ENCODE assay signal across 9 mouse cellular contexts in the genomic region with DNA sequence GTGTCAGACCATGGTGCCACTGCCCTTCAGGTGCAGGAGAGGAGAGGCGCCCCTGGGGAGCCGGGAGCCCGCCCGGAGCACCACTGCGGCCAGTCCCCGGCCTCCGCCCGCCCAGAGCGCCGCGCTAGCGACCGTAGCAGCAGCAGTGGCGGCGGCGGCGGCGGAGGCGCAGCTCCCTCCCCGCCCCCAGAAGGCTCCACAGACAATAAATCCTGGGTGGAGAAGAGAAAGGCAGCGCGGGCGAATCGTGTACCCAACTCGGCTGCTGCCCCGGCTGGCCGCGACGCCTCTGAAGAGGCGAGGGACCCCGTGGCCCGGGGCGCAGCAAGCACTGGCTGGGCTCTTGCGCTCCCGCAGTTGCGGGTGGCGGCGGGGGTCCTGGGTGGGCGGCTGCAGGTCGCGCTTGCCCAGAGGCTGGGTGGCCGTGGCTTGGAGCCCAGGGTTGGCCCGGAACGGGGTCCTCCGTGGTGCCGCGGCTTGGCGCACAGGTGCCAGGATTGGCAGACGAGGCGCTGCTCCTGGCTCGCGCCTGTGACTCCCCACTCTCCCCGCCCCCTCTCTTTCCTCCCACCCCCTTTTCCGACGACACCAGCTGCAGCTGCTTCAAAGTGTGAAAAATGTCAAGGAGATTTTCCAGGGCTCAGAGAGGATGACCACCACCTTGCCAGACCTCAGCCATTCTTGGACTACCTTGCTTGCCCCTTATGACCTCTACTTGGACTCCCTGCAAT. TPM values are rescaled to one million over a fixed set of nuclear protein-coding genes. Genes with fewer than 3 reads are reported as not detected.
DNase-seq lines count a peak whose midpoint lies in the region; ATAC-seq and TF ChIP-seq lines count a peak whose summit lies in the region.
"Had no signal": no experiment of that assay in that cellular context is flagged by ENCODE, and none has a peak within 500 bp of the region (broad histone marks: within the 10 kb centered on the region; RNA-seq: fewer than 3 reads in every experiment).

No protein-coding gene starts in this region.

- peak overlapping the region; percentile 69 for H3K9ac ChIP-seq in heart, embryonic 12.5 days
- peak overlapping the region; percentile 34 for H3K9ac ChIP-seq in intestine, postnatal 0 days (ENCODE audit: low read depth, low read length)
- H3K9ac ChIP-seq in liver, embryonic 14.5 days (replicated peaks): no peak overlapping the region

- DNase-seq in heart, postnatal 36 days: no peak
- peak; percentile 74 for DNase-seq in brain, adult 2 months (ENCODE audit: low read depth, low spot score)
- peak; percentile 62 for DNase-seq in forebrain, embryonic 10.5 days (ENCODE audit: extremely low spot score, low spot score)
- no peak for DNase-seq in liver, embryonic 14.5 days (ENCODE audit: low read depth in 3 of 3, low spot score in 3 of 3)
- peak; percentile 68 for DNase-seq in right cerebral cortex, postnatal 14 days
- DNase-seq in spleen, adult 18-20 months: no peak

- peak overlapping the region; percentile 70 for H3K4me3 ChIP-seq in heart, embryonic 12.5 days
- peak overlapping the region; percentile 74 for H3K4me3 ChIP-seq in forebrain, embryonic 10.5 days
- peak overlapping the region; percentile 50 for H3K4me3 ChIP-seq in intestine, postnatal 0 days (ENCODE audit: low read depth, low read length)
- no peak overlapping the region for H3K4me3 ChIP-seq in liver, embryonic 14.5 days (ENCODE audit: insufficient read depth in 1 of 2, low read depth in 2 of 2, low read length in 2 of 2)

- intact Hi-C loops in heart, postnatal 36 days (cut with DNase I): no loop called here

- H3K4me2 ChIP-seq in heart, embryonic 12.5 days: peak overlapping the region; percentile 99
- peak overlapping the region; percentile 90 for H3K4me2 ChIP-seq in intestine, postnatal 0 days (replicated peaks; ENCODE audit: low read depth)
- peak overlapping the region; percentile 40 for H3K4me2 ChIP-seq in liver, embryonic 14.5 days (ENCODE audit: low read depth)

- peaks cover 18% of the 10 kb centered on the region for H3K4me1 ChIP-seq in heart, embryonic 12.5 days (replicated peaks)
- peaks cover 40% of the 10 kb centered on the region for H3K4me1 ChIP-seq in forebrain, embryonic 10.5 days
- H3K4me1 ChIP-seq in intestine, postnatal 0 days (replicated peaks; ENCODE audit: control insufficient read depth, insufficient read depth, low read length): no peaks in the 10 kb centered on the region; the same call in 1 of the 2 replicates
- no peaks in the 10 kb centered on the region for H3K4me1 ChIP-seq in liver, embryonic 14.5 days (replicated peaks; ENCODE audit: control insufficient read depth in 2 of 2, insufficient read depth in 2 of 2, low read length in 1 of 2)

- H3K27ac ChIP-seq in heart, embryonic 12.5 days (ENCODE audit: poor library complexity, severe bottlenecking): no peak overlapping the region
- H3K27ac ChIP-seq in forebrain, embryonic 10.5 days: peak overlapping the region; percentile 82
- no peak overlapping the region for H3K27ac ChIP-seq in intestine, postnatal 0 days (ENCODE audit: low read depth, low read length)
- H3K27ac ChIP-seq in liver, embryonic 14.5 days: no peak overlapping the region

- under 1% methylated on average over 47 of the region's 55 CpGs for WGBS in heart, embryonic 12.5 days
- WGBS in forebrain, embryonic 10.5 days: 0% methylated on average over 47 of the region's 55 CpGs
- under 1% methylated on average over 42 of the region's 55 CpGs for WGBS in intestine, postnatal 0 days
- WGBS in liver, embryonic 14.5 days (ENCODE audit: insufficient replicate concordance): 1% methylated on average over 35 of the region's 55 CpGs

- H3K36me3 ChIP-seq in heart, embryonic 12.5 days: no peaks in the 10 kb centered on the region
- no peaks in the 10 kb centered on the region for H3K36me3 ChIP-seq in forebrain, embryonic 10.5 days (replicated peaks)
- H3K36me3 ChIP-seq in intestine, postnatal 0 days (ENCODE audit: control insufficient read depth, insufficient read depth): no peaks in the 10 kb centered on the region
- H3K36me3 ChIP-seq in liver, embryonic 14.5 days (replicated peaks; ENCODE audit: control insufficient read depth, insufficient read depth, low read depth): no peaks in the 10 kb centered on the region

- no peaks in the 10 kb centered on the region for H3K9me3 ChIP-seq in heart, embryonic 12.5 days (replicated peaks)
- no peaks in the 10 kb centered on the region for H3K9me3 ChIP-seq in forebrain, embryonic 10.5 days
- no peaks in the 10 kb centered on the region for H3K9me3 ChIP-seq in intestine, postnatal 0 days (ENCODE audit: control insufficient read depth)
- H3K9me3 ChIP-seq in liver, embryonic 14.5 days (ENCODE audit: control insufficient read depth, low read length): no peaks in the 10 kb centered on the region

- peak; percentile 43 for ATAC-seq in heart, embryonic 12.5 days (ENCODE audit: insufficient number of reproducible peaks, low FRiP score)
- peak; percentile 36 for ATAC-seq in intestine, postnatal 0 days
- peak; percentile 45; the same call in 1 of the 2 replicates for ATAC-seq in liver, embryonic 14.5 days (ENCODE audit: insufficient read depth)

- no peak for TF ChIP-seq CTCF in intestine, postnatal 0 days (IDR thresholded peaks at IDR 0.05; ENCODE audit: low read depth)
- TF ChIP-seq CTCF in liver, embryonic 14.5 days (IDR thresholded peaks at IDR 0.05; ENCODE audit: low read depth): no peak

- no peak for TF ChIP-seq EP300 in liver, embryonic 14.5 days (IDR thresholded peaks at IDR 0.05; ENCODE audit: low read depth)

- H3K27me3 ChIP-seq in heart, embryonic 12.5 days (replicated peaks): peaks cover 31% of the 10 kb centered on the region
- peaks cover 53% of the 10 kb centered on the region for H3K27me3 ChIP-seq in forebrain, embryonic 10.5 days (ENCODE audit: poor library complexity, severe bottlenecking)
- H3K27me3 ChIP-seq in intestine, postnatal 0 days (replicated peaks; ENCODE audit: control insufficient read depth, insufficient read depth, low read length): peaks cover 26% of the 10 kb centered on the region
- peaks cover 17% of the 10 kb centered on the region for H3K27me3 ChIP-seq in liver, embryonic 14.5 days (ENCODE audit: control insufficient read depth, insufficient read depth, low read length)

RNA-seq across cellular contexts. Expression of a gene that starts 0.6 kb away (rescaled TPM):
- 0.08 and 0.24 TPM in 2 replicates for polyA plus RNA-seq in heart, embryonic 12.5 days (2016; fragmentation: Nextera tagmentation; extraction: Ambion mirVana)
- total RNA-seq in heart, postnatal 36 days (2021): not detected
- polyA plus RNA-seq in forebrain, embryonic 10.5 days (2016; fragmentation: Nextera tagmentation; extraction: Ambion mirVana): 0.31 and 0.60 TPM in 2 replicates
- polyA plus RNA-seq in intestine, postnatal 0 days (2015; fragmentation: Nextera tagmentation; extraction: Ambion mirVana): 0.10 and 0.13 TPM in 2 replicates
- polyA plus RNA-seq in liver, embryonic 14.5 days (2012; rRNA removed): under 0.01 and 0.01 TPM in 2 replicates
- polyA plus RNA-seq in liver, embryonic 14.5 days (2014; fragmentation: Nextera tagmentation; extraction: Ambion mirVana): 0.03 TPM in 1 of 2 replicates, not detected in the other
- polyA plus RNA-seq: gonadal fat pad, adult 2 months had no signal

Comparison
In these comparisons a context has a peak if more than half of its experiments do, and no peak if none do; other contexts are left out.
1. H3K4me2 ChIP-seq: peak in every context shown above with its lines; median percentile 99 in heart, embryonic 12.5 days; 90 in intestine, postnatal 0 days; 40 in liver, embryonic 14.5 days.
2. H3K4me3 ChIP-seq: peak in heart, embryonic 12.5 days (single experiment), forebrain, embryonic 10.5 days (single experiment) and intestine, postnatal 0 days (single experiment); none in liver, embryonic 14.5 days (0 of 2).
3. DNase-seq: peak in brain, adult 2 months (single experiment), forebrain, embryonic 10.5 days (single experiment) and right cerebral cortex, postnatal 14 days (single experiment); none in heart, postnatal 36 days (0 of 2), liver, embryonic 14.5 days (0 of 3) and spleen, adult 18-20 months (0 of 2).
4. Peak in every context shown above with its lines, with median percentiles within 50 percentile points of each other: ATAC-seq.